Mouse (Mus musculus): ENCODE data around the gene Agpat3. TPM values are rescaled to one million over a fixed set of nuclear protein-coding genes. Genes with fewer than 3 reads are reported as not detected.

Gene Agpat3
- polyA plus RNA-seq, 1 experiment from 2014 or later: 68.1 TPM

GRCm38 (mm10) chr10:78338180-78338579, 14.1 kb downstream of the Agpat3 start:
- ATAC-seq (ENCODE audit: borderline replicate concordance, extremely low read depth, low FRiP score, low TSS enrichment): no peak
- Histone ChIP-seq H3K27ac (no peak overlapping the region), H3K36me3 (no peaks in the 10 kb centered on the region), H3K9me3 (no peaks in the 10 kb centered on the region), H3K9ac (no peak overlapping the region), H3K27me3 (no peaks in the 10 kb centered on the region), H3K4me1 (no peaks in the 10 kb centered on the region), H3K4me3 (no peak overlapping the region), H3K4me2 (no peak overlapping the region)
- WGBS: 47% methylated on average over 5 of the region's 5 CpGs

GRCm38 (mm10) chr10:78334923-78335561, 17.2 kb downstream of the Agpat3 start:
- Histone ChIP-seq H3K27ac (no peak overlapping the region), H3K4me2 (no peak overlapping the region), H3K4me1 (no peaks in the 10 kb centered on the region), H3K4me3 (no peak overlapping the region), H3K9me3 (no peaks in the 10 kb centered on the region), H3K9ac (no peak overlapping the region), H3K36me3 (no peaks in the 10 kb centered on the region), H3K27me3 (no peaks in the 10 kb centered on the region)
- ATAC-seq (ENCODE audit: borderline replicate concordance, extremely low read depth, low FRiP score, low TSS enrichment): no peak
- 85% methylated on average over 6 of the region's 6 CpGs for WGBS

GRCm38 (mm10) chr10:78331577-78331976, 20.7 kb downstream of the Agpat3 start:
- 78% methylated on average over 5 of the region's 5 CpGs for WGBS
- ATAC-seq (ENCODE audit: borderline replicate concordance, extremely low read depth, low FRiP score, low TSS enrichment): no peak
- H3K4me3 ChIP-seq: no peak overlapping the region
- H3K27ac ChIP-seq: no peak overlapping the region
- H3K27me3 ChIP-seq: no peaks in the 10 kb centered on the region
- H3K4me1 ChIP-seq: no peaks in the 10 kb centered on the region
- peaks cover 9% of the 10 kb centered on the region; the same call in 1 of the 2 replicates for H3K36me3 ChIP-seq
- no peak overlapping the region for H3K9ac ChIP-seq
- no peaks in the 10 kb centered on the region for H3K9me3 ChIP-seq
- no peak overlapping the region for H3K4me2 ChIP-seq

DNA sequence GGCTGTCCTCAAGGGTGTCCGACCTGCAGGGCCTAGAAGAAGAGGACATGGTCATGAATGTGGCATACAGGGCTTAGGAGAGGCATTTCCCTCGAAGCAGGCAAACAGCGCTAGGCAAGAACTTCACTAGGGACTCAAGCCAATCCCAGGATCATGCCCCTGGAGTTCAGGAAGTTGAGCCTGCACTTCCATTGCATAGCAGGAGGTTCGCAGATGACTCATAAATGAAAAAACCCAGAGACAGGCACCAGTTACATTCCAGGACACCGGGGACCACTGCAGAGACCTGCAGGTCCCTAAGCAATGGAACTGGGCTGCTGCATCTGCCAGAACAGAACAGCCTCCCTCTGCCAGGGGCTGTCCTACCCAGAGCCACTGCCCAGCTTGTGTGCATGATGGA, 23.0 kb downstream of the Agpat3 start:
- H3K27me3 ChIP-seq: no peaks in the 10 kb centered on the region
- no peaks in the 10 kb centered on the region for H3K4me1 ChIP-seq
- 88% methylated on average over 5 of the region's 5 CpGs for WGBS
- ATAC-seq (ENCODE audit: borderline replicate concordance, extremely low read depth, low FRiP score, low TSS enrichment): no peak
- H3K9ac ChIP-seq: no peak overlapping the region
- no peak overlapping the region for H3K4me2 ChIP-seq
- no peaks in the 10 kb centered on the region for H3K9me3 ChIP-seq
- H3K27ac ChIP-seq: no peak overlapping the region
- peaks cover 9% of the 10 kb centered on the region; the same call in 1 of the 2 replicates for H3K36me3 ChIP-seq
- H3K4me3 ChIP-seq: no peak overlapping the region

DNA sequence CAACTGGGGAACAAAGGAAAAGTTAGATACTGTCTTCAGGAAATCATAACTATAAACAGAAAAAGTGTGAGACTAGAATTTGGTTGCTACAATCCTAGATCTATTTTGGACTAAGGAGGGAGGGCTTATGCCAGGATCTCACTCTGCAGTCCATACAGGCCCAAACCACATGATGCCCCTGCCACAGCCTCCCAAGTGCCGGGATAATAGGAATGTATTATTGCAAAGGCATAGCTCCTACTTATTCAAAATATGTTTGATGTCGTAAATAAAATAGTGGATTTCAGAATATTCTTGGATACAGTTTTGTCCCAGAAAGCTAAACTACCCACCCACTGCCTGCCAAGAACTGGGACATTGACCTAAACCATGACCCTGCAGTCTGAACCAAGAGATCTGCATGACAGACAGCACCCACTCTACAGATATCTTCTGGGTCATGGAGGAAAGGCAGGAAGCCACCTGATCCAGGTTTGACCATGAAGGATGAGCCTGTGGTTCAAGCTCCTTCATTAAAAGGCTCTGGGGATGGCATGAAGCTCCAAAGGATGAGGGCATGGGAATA, 24.2 kb downstream of the Agpat3 start:
- peaks cover 9% of the 10 kb centered on the region; the same call in 1 of the 2 replicates for H3K36me3 ChIP-seq
- WGBS: 91% methylated on average over 2 of the region's 2 CpGs
- no peak for ATAC-seq (ENCODE audit: borderline replicate concordance, extremely low read depth, low FRiP score, low TSS enrichment)

GRCm38 (mm10) chr10:78325916-78326647, 26.2 kb downstream of the Agpat3 start:
- Histone ChIP-seq H3K36me3 (peaks cover 9% of the 10 kb centered on the region; the same call in 1 of the 2 replicates), H3K9me3 (no peaks in the 10 kb centered on the region), H3K27ac (no peak overlapping the region), H3K9ac (no peak overlapping the region), H3K4me2 (no peak overlapping the region), H3K4me1 (no peaks in the 10 kb centered on the region), H3K4me3 (no peak overlapping the region), H3K27me3 (no peaks in the 10 kb centered on the region)
- ATAC-seq (ENCODE audit: borderline replicate concordance, extremely low read depth, low FRiP score, low TSS enrichment): no peak
- WGBS: 68% methylated on average over 8 of the region's 8 CpGs

More for the DNA sequence above, 24.2 kb downstream of the Agpat3 start:
- no peaks in the 10 kb centered on the region for H3K9me3 ChIP-seq
- H3K4me3 ChIP-seq: no peak overlapping the region
- H3K4me2 ChIP-seq: no peak overlapping the region
- H3K27ac ChIP-seq: no peak overlapping the region
- no peaks in the 10 kb centered on the region for H3K27me3 ChIP-seq
- H3K4me1 ChIP-seq: no peaks in the 10 kb centered on the region
- no peak overlapping the region for H3K9ac ChIP-seq

GRCm38 (mm10) chr10:78324556-78325164, 27.6 kb downstream of the Agpat3 start:
- 89% methylated on average over 6 of the region's 6 CpGs for WGBS
- Histone ChIP-seq H3K9ac (no peak overlapping the region), H3K27me3 (no peaks in the 10 kb centered on the region), H3K4me1 (no peaks in the 10 kb centered on the region), H3K4me2 (no peak overlapping the region), H3K4me3 (no peak overlapping the region), H3K36me3 (peaks cover 9% of the 10 kb centered on the region; the same call in 1 of the 2 replicates), H3K27ac (no peak overlapping the region), H3K9me3 (no peaks in the 10 kb centered on the region)
- ATAC-seq (ENCODE audit: borderline replicate concordance, extremely low read depth, low FRiP score, low TSS enrichment): no peak

DNA sequence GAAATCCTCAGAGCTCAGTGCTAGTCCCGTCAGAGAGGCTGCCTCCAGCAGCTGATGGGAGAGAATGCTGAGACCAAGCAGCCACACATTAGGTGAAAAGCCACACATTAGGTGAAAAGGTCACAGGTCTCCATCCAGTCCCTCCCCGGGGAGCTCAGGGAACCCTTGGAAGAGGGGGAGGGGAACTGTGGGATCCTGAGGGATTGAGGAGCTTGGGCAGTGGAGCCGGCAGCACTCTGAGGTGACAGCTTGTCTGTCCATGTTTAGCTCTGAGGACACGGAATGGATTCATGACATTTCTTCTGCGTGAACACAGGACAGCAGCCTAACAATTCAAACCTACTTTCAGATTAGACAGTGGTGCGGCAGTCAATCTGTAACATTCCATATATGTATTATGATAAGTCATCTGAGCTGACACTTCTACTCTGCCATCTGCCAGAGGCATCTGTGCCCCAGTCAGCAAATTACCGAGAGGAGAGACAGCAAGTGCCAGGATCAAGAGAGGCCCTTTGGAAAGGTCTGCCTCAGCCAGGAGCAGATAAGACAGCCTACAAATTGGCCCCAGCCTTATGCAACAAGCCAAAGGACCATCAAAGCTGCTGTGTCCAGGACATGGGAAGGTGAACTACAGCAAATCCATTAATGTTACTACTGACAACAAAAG, 28.9 kb downstream of the Agpat3 start:
- no peak overlapping the region for H3K27ac ChIP-seq
- 47% methylated on average over 7 of the region's 7 CpGs for WGBS

GRCm38 (mm10) chr10:78322806-78323205, 29.5 kb downstream of the Agpat3 start:
- H3K36me3 ChIP-seq: peaks cover 9% of the 10 kb centered on the region; the same call in 1 of the 2 replicates
- H3K4me1 ChIP-seq: no peaks in the 10 kb centered on the region
- H3K9ac ChIP-seq: no peak overlapping the region
- no peaks in the 10 kb centered on the region for H3K27me3 ChIP-seq
- no peak overlapping the region for H3K4me2 ChIP-seq
- ATAC-seq (ENCODE audit: borderline replicate concordance, extremely low read depth, low FRiP score, low TSS enrichment): no peak
- H3K4me3 ChIP-seq: no peak overlapping the region
- H3K27ac ChIP-seq: no peak overlapping the region
- no CpG with 5 or more reads among the region's 1 CpGs for WGBS
- H3K9me3 ChIP-seq: no peaks in the 10 kb centered on the region

More for the DNA sequence above, 28.9 kb downstream of the Agpat3 start:
- no peak for ATAC-seq (ENCODE audit: borderline replicate concordance, extremely low read depth, low FRiP score, low TSS enrichment)
- Histone ChIP-seq H3K36me3 (peaks cover 9% of the 10 kb centered on the region; the same call in 1 of the 2 replicates), H3K27me3 (no peaks in the 10 kb centered on the region), H3K9me3 (no peaks in the 10 kb centered on the region), H3K4me3 (no peak overlapping the region), H3K4me1 (no peaks in the 10 kb centered on the region), H3K9ac (no peak overlapping the region), H3K4me2 (no peak overlapping the region)

DNA sequence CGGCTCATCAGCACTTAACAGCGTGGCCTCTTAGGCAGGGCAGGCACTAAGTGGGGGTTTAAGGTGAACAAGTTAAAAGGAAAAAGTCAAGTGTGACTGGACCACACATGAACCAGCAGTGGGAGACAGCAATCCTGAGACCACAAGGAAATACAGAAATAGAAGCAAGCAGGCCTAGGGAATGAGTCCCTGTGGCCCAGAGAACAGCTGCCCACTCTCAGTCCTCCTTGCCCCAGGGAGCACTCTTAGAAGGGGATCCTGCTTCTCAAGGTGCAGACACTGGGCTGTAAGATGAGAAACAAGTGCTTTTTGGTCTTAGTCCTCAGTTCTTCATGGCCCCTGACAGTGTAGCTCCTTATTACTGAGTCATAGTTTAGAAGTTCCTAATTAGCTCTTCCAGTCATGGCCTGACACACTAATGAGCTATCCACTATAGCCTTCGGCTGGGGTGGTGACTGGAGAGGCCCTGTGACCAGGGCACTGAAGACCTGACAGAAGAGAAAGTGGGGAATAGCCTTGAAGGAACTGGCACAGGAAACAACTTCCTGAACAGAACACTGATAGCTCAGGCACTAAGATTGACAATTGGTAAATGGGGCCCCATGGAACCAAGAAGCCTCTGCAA, 31.0 kb downstream of the Agpat3 start:
- no peaks in the 10 kb centered on the region for H3K27me3 ChIP-seq
- H3K9ac ChIP-seq: no peak overlapping the region
- H3K36me3 ChIP-seq: no peaks in the 10 kb centered on the region
- no peaks in the 10 kb centered on the region for H3K9me3 ChIP-seq
- no peak for ATAC-seq (ENCODE audit: borderline replicate concordance, extremely low read depth, low FRiP score, low TSS enrichment)
- no peak overlapping the region for H3K27ac ChIP-seq
- H3K4me3 ChIP-seq: no peak overlapping the region
- H3K4me1 ChIP-seq: no peaks in the 10 kb centered on the region
- WGBS: 60% methylated on average over 3 of the region's 3 CpGs
- H3K4me2 ChIP-seq: no peak overlapping the region

DNA sequence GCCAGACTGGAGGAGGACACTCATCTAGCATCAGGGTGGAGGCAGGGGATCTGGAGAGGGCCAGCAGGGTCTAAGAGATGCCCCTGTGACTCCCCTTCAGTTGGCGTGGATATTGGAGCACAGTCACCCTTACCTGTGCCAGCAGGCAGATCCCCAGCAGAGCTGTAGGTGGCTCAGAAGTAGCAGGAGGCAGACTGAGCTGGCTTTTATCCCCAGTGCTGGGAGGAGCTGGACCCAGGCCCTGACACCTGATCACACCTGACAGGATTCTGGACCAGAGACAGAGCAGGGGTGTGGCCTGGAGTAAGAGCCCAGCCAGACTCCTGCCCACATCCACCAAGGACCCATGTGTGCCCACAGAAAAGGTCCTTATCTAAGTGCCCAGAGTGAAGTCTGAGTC, 31.8 kb downstream of the Agpat3 start:
- no peaks in the 10 kb centered on the region for H3K4me1 ChIP-seq
- 91% methylated on average over 1 of the region's 1 CpGs for WGBS
- no peak for ATAC-seq (ENCODE audit: borderline replicate concordance, extremely low read depth, low FRiP score, low TSS enrichment)

More for the DNA sequence above, 31.8 kb downstream of the Agpat3 start:
- no peaks in the 10 kb centered on the region for H3K9me3 ChIP-seq
- no peak overlapping the region for H3K4me2 ChIP-seq
- H3K9ac ChIP-seq: no peak overlapping the region
- H3K36me3 ChIP-seq: no peaks in the 10 kb centered on the region
- no peak overlapping the region for H3K27ac ChIP-seq
- H3K4me3 ChIP-seq: no peak overlapping the region
- no peaks in the 10 kb centered on the region for H3K27me3 ChIP-seq

Data from lung, embryonic 15.5 days (tissue).